Mouse (Mus musculus): ENCODE measurements around the gene Ins2. TPM values are rescaled to one million over a fixed set of nuclear protein-coding genes. Genes with fewer than 3 reads are reported as not detected.

Gene Ins2
- polyA plus RNA-seq, 1 experiment from 2014 or later = 0.75 TPM

DNA sequence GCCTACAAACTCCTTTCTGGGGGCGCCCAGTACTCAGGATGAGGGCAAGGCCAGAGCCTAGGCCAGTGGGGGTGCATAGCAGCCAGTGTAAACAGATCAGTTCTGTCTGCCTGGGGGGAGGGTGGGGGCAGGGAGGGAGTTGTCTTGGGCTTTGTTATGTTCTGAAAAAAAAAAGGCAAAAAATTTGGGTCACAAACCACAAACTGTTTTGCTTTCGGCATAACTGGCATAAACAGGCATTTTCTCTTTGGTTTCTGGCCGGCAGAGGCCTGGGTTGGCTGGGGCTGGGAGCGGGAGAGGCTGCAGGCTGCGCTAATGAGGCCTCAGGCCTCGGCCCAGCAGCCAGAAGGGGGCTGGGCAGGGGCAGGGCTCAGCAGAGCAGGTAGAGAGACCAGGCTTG is 96.5 kb downstream of the Ins2 start:
- no peaks in the 10 kb centered on the region for H3K27me3 ChIP-seq (ENCODE audit: control insufficient read depth, insufficient read depth, low read length)
- H3K4me2 ChIP-seq (ENCODE audit: low read depth, low read length) = no peak overlapping the region
- H3K9me3 ChIP-seq (replicated peaks; ENCODE audit: control insufficient read depth, low read length) = peaks cover 4% of the 10 kb centered on the region; the same call in 1 of the 2 replicates
- ATAC-seq (replicated peaks; ENCODE audit: extremely low read depth, insufficient read depth, low FRiP score) = no peak
- WGBS = 53% methylated on average over 6 of the region's 6 CpGs
- peak overlapping the region; percentile 29; the same call in 1 of the 2 replicates for H3K9ac ChIP-seq (ENCODE audit: low read length)
- no peak overlapping the region for H3K4me3 ChIP-seq (ENCODE audit: low read length)
- no peak overlapping the region for H3K27ac ChIP-seq (ENCODE audit: low read length)
- peaks cover 3% of the 10 kb centered on the region; the same call in 1 of the 2 replicates for H3K36me3 ChIP-seq (ENCODE audit: control insufficient read depth, insufficient read depth)
- peaks cover 13% of the 10 kb centered on the region for H3K4me1 ChIP-seq (ENCODE audit: control insufficient read depth, insufficient read depth, low read length)

DNA sequence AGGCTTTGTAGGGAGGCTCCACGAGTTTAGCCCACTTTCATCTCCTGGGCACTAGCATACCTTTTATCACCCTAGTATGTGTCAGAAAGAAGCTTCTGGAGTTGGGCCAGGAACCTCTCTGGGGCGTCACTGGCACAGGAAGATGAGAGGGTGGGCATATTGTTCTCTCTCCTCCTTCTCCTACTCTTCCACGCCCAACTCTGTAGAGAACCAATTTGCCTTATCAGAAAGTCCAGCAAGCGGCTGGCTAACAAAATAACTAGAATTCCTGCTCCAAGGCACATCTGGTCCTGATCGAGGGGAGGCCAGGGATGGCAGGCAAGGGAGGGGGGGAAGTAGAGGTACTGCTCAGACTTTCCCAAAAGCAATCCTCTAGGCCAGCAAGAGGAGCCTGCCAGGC is 98.1 kb downstream of the Ins2 start:
- peak; percentile 90 for ATAC-seq (replicated peaks; ENCODE audit: extremely low read depth, insufficient read depth, low FRiP score)
- no peak overlapping the region for H3K4me2 ChIP-seq (ENCODE audit: low read depth, low read length)
- peaks cover 13% of the 10 kb centered on the region for H3K4me1 ChIP-seq (ENCODE audit: control insufficient read depth, insufficient read depth, low read length)
- no peaks in the 10 kb centered on the region for H3K36me3 ChIP-seq (ENCODE audit: control insufficient read depth, insufficient read depth)
- H3K9me3 ChIP-seq (replicated peaks; ENCODE audit: control insufficient read depth, low read length) = peaks cover 4% of the 10 kb centered on the region; the same call in 1 of the 2 replicates
- no peaks in the 10 kb centered on the region for H3K27me3 ChIP-seq (ENCODE audit: control insufficient read depth, insufficient read depth, low read length)
- WGBS = 3% methylated on average over 5 of the region's 5 CpGs
- H3K4me3 ChIP-seq (ENCODE audit: low read length) = no peak overlapping the region
- no peak overlapping the region for H3K9ac ChIP-seq (ENCODE audit: low read length)
- H3K27ac ChIP-seq (ENCODE audit: low read length) = peak overlapping the region; percentile 90

DNA sequence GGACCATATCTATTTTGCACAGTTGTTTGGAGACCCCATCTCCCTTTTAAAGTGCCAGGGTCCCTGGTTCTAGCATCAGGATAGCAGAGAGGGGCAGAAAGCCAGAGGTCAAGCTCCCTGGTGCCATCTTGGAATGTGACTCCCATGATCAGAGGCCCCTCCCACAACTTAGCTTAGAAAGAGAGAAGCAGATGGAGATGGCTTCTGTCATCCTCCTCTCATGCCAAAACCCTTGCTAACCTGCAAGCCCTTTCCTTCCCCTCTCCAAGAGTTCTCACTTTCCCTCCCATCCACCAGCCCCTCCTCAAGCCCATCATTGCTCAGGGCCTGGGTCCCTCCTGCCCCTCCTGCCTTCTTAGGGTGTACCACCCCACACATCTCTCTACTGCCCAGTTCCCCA is 107.0 kb downstream of the Ins2 start:
- no peak for ATAC-seq (replicated peaks; ENCODE audit: extremely low read depth, insufficient read depth, low FRiP score)
- H3K4me1 ChIP-seq (ENCODE audit: control insufficient read depth, insufficient read depth, low read length) = no peaks in the 10 kb centered on the region
- no peak overlapping the region for H3K4me3 ChIP-seq (ENCODE audit: low read length)
- H3K36me3 ChIP-seq (ENCODE audit: control insufficient read depth, insufficient read depth) = no peaks in the 10 kb centered on the region
- H3K9me3 ChIP-seq (replicated peaks; ENCODE audit: control insufficient read depth, low read length) = no peaks in the 10 kb centered on the region
- H3K27ac ChIP-seq (ENCODE audit: low read length) = no peak overlapping the region
- no peak overlapping the region for H3K9ac ChIP-seq (ENCODE audit: low read length)
- H3K27me3 ChIP-seq (ENCODE audit: control insufficient read depth, insufficient read depth, low read length) = no peaks in the 10 kb centered on the region
- H3K4me2 ChIP-seq (ENCODE audit: low read depth, low read length) = no peak overlapping the region

DNA sequence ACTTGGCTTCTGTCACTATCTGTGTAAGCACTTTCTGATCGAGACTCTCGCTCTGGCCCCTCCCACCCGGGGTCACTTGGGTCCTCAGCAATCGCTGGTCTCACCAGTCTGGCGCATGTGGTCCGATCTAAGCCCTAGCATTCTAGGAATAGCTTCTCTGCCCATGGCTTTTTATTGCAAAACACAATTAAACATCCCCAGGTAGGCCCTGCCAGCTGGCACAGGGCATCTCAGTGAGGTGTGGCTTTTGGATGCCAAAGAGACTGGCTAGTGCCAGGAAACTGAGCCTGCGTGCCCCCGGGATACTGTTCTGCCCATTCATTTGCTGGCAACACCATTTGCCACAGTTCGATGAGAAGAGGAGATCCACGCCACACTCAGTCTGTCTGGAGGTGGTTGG is 112.5 kb downstream of the Ins2 start:
- WGBS = 70% methylated on average over 10 of the region's 10 CpGs

DNA sequence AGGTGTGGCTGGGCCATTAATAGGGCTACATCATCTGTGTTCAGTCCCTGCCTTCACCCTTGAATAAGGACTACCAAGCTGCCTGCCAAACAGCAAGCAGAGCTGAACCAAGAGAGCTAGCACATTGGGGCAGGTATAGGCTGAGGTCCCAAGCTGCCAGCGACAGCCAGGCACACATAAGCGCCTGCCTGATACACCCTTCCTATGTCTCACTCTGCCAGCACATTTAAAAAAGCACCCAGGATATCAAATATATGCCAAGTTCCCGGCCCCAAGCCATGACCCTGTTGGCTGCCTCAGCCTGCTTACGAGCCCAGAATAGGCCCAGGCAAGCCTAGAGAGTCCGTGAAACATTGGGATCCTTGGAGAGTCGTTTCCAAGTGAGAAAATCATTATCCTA is 113.4 kb downstream of the Ins2 start:
- Histone ChIP-seq H3K9me3 (replicated peaks; ENCODE audit: control insufficient read depth, low read length) (no peaks in the 10 kb centered on the region), H3K4me3 (ENCODE audit: low read length) (no peak overlapping the region), H3K4me1 (ENCODE audit: control insufficient read depth, insufficient read depth, low read length) (no peaks in the 10 kb centered on the region), H3K4me2 (ENCODE audit: low read depth, low read length) (no peak overlapping the region), H3K27ac (ENCODE audit: low read length) (no peak overlapping the region), H3K9ac (ENCODE audit: low read length) (no peak overlapping the region), H3K36me3 (ENCODE audit: control insufficient read depth, insufficient read depth) (no peaks in the 10 kb centered on the region), H3K27me3 (ENCODE audit: control insufficient read depth, insufficient read depth, low read length) (no peaks in the 10 kb centered on the region)
- ATAC-seq (replicated peaks; ENCODE audit: extremely low read depth, insufficient read depth, low FRiP score) = no peak
- 68% methylated on average over 6 of the region's 6 CpGs for WGBS

More for the DNA sequence above, 112.5 kb downstream of the Ins2 start:
- no peak for ATAC-seq (replicated peaks; ENCODE audit: extremely low read depth, insufficient read depth, low FRiP score)
- no peak overlapping the region for H3K4me2 ChIP-seq (ENCODE audit: low read depth, low read length)
- H3K9ac ChIP-seq (ENCODE audit: low read length) = no peak overlapping the region
- H3K36me3 ChIP-seq (ENCODE audit: control insufficient read depth, insufficient read depth) = no peaks in the 10 kb centered on the region
- no peaks in the 10 kb centered on the region for H3K27me3 ChIP-seq (ENCODE audit: control insufficient read depth, insufficient read depth, low read length)
- H3K4me1 ChIP-seq (ENCODE audit: control insufficient read depth, insufficient read depth, low read length) = no peaks in the 10 kb centered on the region
- no peak overlapping the region for H3K4me3 ChIP-seq (ENCODE audit: low read length)
- H3K9me3 ChIP-seq (replicated peaks; ENCODE audit: control insufficient read depth, low read length) = no peaks in the 10 kb centered on the region
- no peak overlapping the region for H3K27ac ChIP-seq (ENCODE audit: low read length)

MicroRNAs encoded within 50 kb of the gene (microRNA counts, 519-probe panel; counts per million panel counts)
- 2,346 counts per million, percentile 50 among the panel's probes with 10 or more counts for microRNA mmu-miR-483

Small RNAs within 50 kb of the gene (microRNA-seq; reads per million reads assigned to microRNA genes)
- gene Mir483 = 2,840 reads per million, percentile 87 among the genes with 10 or more reads in this experiment

Other genes starting within 250 kb of the Ins2 start
- 5.3 and 17.1 TPM in 2 replicates for gene Tnnt3, start 244.5 kb downstream of the Ins2 start, polyA plus RNA-seq (2015; fragmentation: Nextera tagmentation; extraction: Ambion mirVana)
- gene Mrpl23, start 210.7 kb downstream of the Ins2 start, polyA plus RNA-seq (2015; fragmentation: Nextera tagmentation; extraction: Ambion mirVana) = 14.2 and 20.0 TPM in 2 replicates
- gene Igf2, start 76.6 kb downstream of the Ins2 start, polyA plus RNA-seq (2015; fragmentation: Nextera tagmentation; extraction: Ambion mirVana) = 914 and 1,144 TPM in 2 replicates
- gene Gm49394, start 73.4 kb downstream of the Ins2 start, polyA plus RNA-seq (2015; fragmentation: Nextera tagmentation; extraction: Ambion mirVana) = 0.32 TPM in 1 of 2 replicates, not detected in the other
- gene Th, start 187.7 kb upstream of the Ins2 start, polyA plus RNA-seq (2015; fragmentation: Nextera tagmentation; extraction: Ambion mirVana) = 0.28 and 0.31 TPM in 2 replicates
- 0.80 and 0.91 TPM in 2 replicates for gene Ascl2, start 225.9 kb upstream of the Ins2 start, polyA plus RNA-seq (2015; fragmentation: Nextera tagmentation; extraction: Ambion mirVana)